Mouse (Mus musculus) heart, postnatal 0 days (tissue): Measurements from ENCODE around the gene Entpd2.

Experiments
- CTCF ChIP-seq: IDR thresholded peaks from 2 replicates; pipeline ENCODE4 v1.5.1; 2016; ENCODE audit warnings: antibody characterized with exemption, control low read depth, low read depth
- EP300 ChIP-seq: IDR thresholded peaks from 2 replicates; pipeline ENCODE4 v1.6.1; 2016; ENCODE audit warnings: antibody characterized with exemption, low read depth

DNA sequence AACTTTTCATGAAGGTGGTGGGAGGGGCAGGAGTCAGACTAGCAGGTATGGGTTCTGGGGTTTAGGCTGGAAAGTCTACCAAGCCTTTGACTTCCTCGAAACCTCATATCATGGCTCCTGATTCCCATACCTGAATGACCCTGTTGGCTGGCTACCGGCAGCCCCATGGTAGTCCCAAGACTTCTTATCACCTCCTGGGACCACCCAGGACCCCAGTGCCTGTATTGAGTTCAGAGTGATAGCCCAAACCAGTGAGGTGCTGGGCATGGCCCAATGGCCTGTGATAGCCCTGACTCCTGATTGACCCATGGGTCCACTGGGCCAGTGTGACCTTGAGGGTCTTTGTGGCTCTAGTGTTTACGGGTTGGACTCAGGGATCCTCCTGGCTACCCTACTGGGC, 45.0 kb upstream of the Entpd2 start:
- TF ChIP-seq EP300: no peak
- TF ChIP-seq CTCF: no peak
